Mouse (Mus musculus) frontal cortex, adult 2 months (tissue): ENCODE data around the gene B3gat3. TPM values are rescaled to one million over a fixed set of nuclear protein-coding genes. Genes with fewer than 3 reads are reported as not detected.

ENCODE experiments used
- DNase-seq, 2 experiments: peaks; one replicate each; pipeline ENCODE4 v3.0.0; 2022; ENCODE audit warnings: low spot score in 1 of 2; ENCODE audit errors: extremely low spot score in 1 of 2
- polyA plus RNA-seq: library from polyadenylated mRNA; depleted of rRNA; stranded (reverse); fragments of >200 nt; gene quantifications from 2 replicates; pipeline ENCODE4 v1.2.3, GENCODE M21; 2012; rRNA removed

Gene B3gat3
- polyA plus RNA-seq, 1 experiment, result 190 TPM

GRCm38 (mm10) chr19:8975491-8975890 is 55.3 kb downstream of the B3gat3 start:
- no peak for DNase-seq

GRCm38 (mm10) chr19:8976535-8976934 is 56.4 kb downstream of the B3gat3 start:
- DNase-seq, result no peak

Other genes with a start within 250 kb of the B3gat3 start
- 183 and 188 TPM in 2 replicates for gene Slc3a2, start 197.0 kb upstream of the B3gat3 start, polyA plus RNA-seq
- 48.9 and 49.2 TPM in 2 replicates for gene Wdr74, start 184.5 kb upstream of the B3gat3 start, polyA plus RNA-seq
- gene 1700092M07Rik, start 179.7 kb upstream of the B3gat3 start, polyA plus RNA-seq, result 0.34 and 0.92 TPM in 2 replicates
- 111 and 130 TPM in 2 replicates for gene Stx5a, start 179.0 kb upstream of the B3gat3 start, polyA plus RNA-seq
- gene Nxf1, start 163.3 kb upstream of the B3gat3 start, polyA plus RNA-seq, result 128 and 139 TPM in 2 replicates
- gene Tmem223, start 149.4 kb upstream of the B3gat3 start, polyA plus RNA-seq, result 124 and 140 TPM in 2 replicates
- 16.9 and 18.1 TPM in 2 replicates for gene Tmem179b, start 145.9 kb upstream of the B3gat3 start, polyA plus RNA-seq
- 15.8 and 17.4 TPM in 2 replicates for gene Taf6l, start 134.0 kb upstream of the B3gat3 start, polyA plus RNA-seq
- gene Polr2g, start 121.8 kb upstream of the B3gat3 start, polyA plus RNA-seq, result 159 and 171 TPM in 2 replicates
- gene Zbtb3, start 117.8 kb upstream of the B3gat3 start, polyA plus RNA-seq, result 3.8 and 4.6 TPM in 2 replicates
- gene Ttc9c, start 101.0 kb upstream of the B3gat3 start, polyA plus RNA-seq, result 27.2 and 30.9 TPM in 2 replicates
- gene Hnrnpul2, start 100.4 kb upstream of the B3gat3 start, polyA plus RNA-seq, result 92.6 and 96.8 TPM in 2 replicates
- not detected in 2 replicates for gene AC129217.1, start 90.6 kb upstream of the B3gat3 start, polyA plus RNA-seq
- gene Bscl2, start 82.9 kb upstream of the B3gat3 start, polyA plus RNA-seq, result 122 and 130 TPM in 2 replicates
- 248 and 262 TPM in 2 replicates for gene Gng3, start 81.2 kb upstream of the B3gat3 start, polyA plus RNA-seq
- 0.96 and 1.2 TPM in 2 replicates for gene Lrrn4cl, start 69.6 kb upstream of the B3gat3 start, polyA plus RNA-seq
- gene Ubxn1, start 48.9 kb upstream of the B3gat3 start, polyA plus RNA-seq, result 129 and 137 TPM in 2 replicates
- gene Uqcc3, start 39.5 kb upstream of the B3gat3 start, polyA plus RNA-seq, result 67.7 and 70.4 TPM in 2 replicates
- 3.7 and 4.0 TPM in 2 replicates for gene Lbhd1, start 36.6 kb upstream of the B3gat3 start, polyA plus RNA-seq
- not detected in 2 replicates for gene Gm49403, start 36.4 kb upstream of the B3gat3 start, polyA plus RNA-seq
- 36.6 and 41.3 TPM in 2 replicates for gene 1810009A15Rik, start 31.5 kb upstream of the B3gat3 start, polyA plus RNA-seq
- not detected in 2 replicates for gene Gm49416, start 31.4 kb upstream of the B3gat3 start, polyA plus RNA-seq
- gene Ints5, start 27.4 kb upstream of the B3gat3 start, polyA plus RNA-seq, result 14.8 and 15.8 TPM in 2 replicates
- gene Ganab, start 22.3 kb upstream of the B3gat3 start, polyA plus RNA-seq, result 87.7 and 95.2 TPM in 2 replicates
- gene Rom1, start 9.0 kb downstream of the B3gat3 start, polyA plus RNA-seq, result 8.3 and 9.6 TPM in 2 replicates
- 13.9 and 14.1 TPM in 2 replicates for gene Eml3, start 9.2 kb downstream of the B3gat3 start, polyA plus RNA-seq
- gene Mta2, start 21.5 kb downstream of the B3gat3 start, polyA plus RNA-seq, result 27.6 and 31.0 TPM in 2 replicates
- 19.6 and 20.5 TPM in 2 replicates for gene Tut1, start 33.5 kb downstream of the B3gat3 start, polyA plus RNA-seq
- 257 and 281 TPM in 2 replicates for gene Eef1g, start 46.7 kb downstream of the B3gat3 start, polyA plus RNA-seq
- gene Ahnak, start 68.9 kb downstream of the B3gat3 start, polyA plus RNA-seq, result 6.8 and 7.5 TPM in 2 replicates
- 0.42 and 0.44 TPM in 2 replicates for gene Scgb1a1, start 167.6 kb downstream of the B3gat3 start, polyA plus RNA-seq
- gene Asrgl1, start 215.3 kb downstream of the B3gat3 start, polyA plus RNA-seq, result 83.1 and 90.4 TPM in 2 replicates